Mouse (Mus musculus): ENCODE measurements around the gene Nid1.

The Nid1 gene

GRCm38 (mm10) chr13:13487851-13488250 is 50.5 kb downstream of the Nid1 start:
- in situ Hi-C loops (cut with MboI, MseI): no loop called here

- in situ Hi-C loops (cut with MboI, MseI): no loop called here
These were observed 52.5 kb downstream of the Nid1 start for GRCm38 (mm10) chr13:13489861-13490260.

GRCm38 (mm10) chr13:13492151-13492550 is 54.8 kb downstream of the Nid1 start:
- in situ Hi-C loops (cut with MboI, MseI): no loop called here

GRCm38 (mm10) chr13:13493517-13493916 is 56.2 kb downstream of the Nid1 start:
- in situ Hi-C loops (cut with MboI, MseI): no loop called here

GRCm38 (mm10) chr13:13498022-13498421 is 60.7 kb downstream of the Nid1 start:
- in situ Hi-C loops (cut with MboI, MseI): no loop called here

- in situ Hi-C loops (cut with MboI, MseI): no loop called here
These were observed 65.1 kb downstream of the Nid1 start for GRCm38 (mm10) chr13:13502406-13502805.

GRCm38 (mm10) chr13:13503695-13504386 is 66.5 kb downstream of the Nid1 start:
- in situ Hi-C loops (cut with MboI, MseI): no loop called here

GRCm38 (mm10) chr13:13505063-13505462 is 67.7 kb downstream of the Nid1 start:
- in situ Hi-C loops (cut with MboI, MseI): loop anchor here (5.0 kb wide), 1 partner anchor 38 kb away; no protein-coding TSS in a partner anchor

- in situ Hi-C loops (cut with MboI, MseI): loop anchor here (5.0 kb wide), 1 partner anchor 39 kb away; no protein-coding TSS in a partner anchor
These were observed 69.2 kb downstream of the Nid1 start for GRCm38 (mm10) chr13:13506556-13506955.

- in situ Hi-C loops (cut with MboI, MseI): loop anchor here (5.0 to 10.0 kb wide), 5 partner anchors 72 to 317 kb away; no protein-coding TSS in a partner anchor
These were observed 77.5 kb downstream of the Nid1 start for GRCm38 (mm10) chr13:13514861-13515260.

- in situ Hi-C loops (cut with MboI, MseI): loop anchor here (5.0 to 10.0 kb wide), 5 partner anchors 71 to 316 kb away; no protein-coding TSS in a partner anchor
These were observed 79.2 kb downstream of the Nid1 start for GRCm38 (mm10) chr13:13516376-13517225.

- in situ Hi-C loops (cut with MboI, MseI): loop anchor here (5.0 to 10.0 kb wide), 5 partner anchors 69 to 314 kb away; no protein-coding TSS in a partner anchor
These were observed 80.8 kb downstream of the Nid1 start for GRCm38 (mm10) chr13:13518114-13518513.

GRCm38 (mm10) chr13:13520436-13520835 is 83.1 kb downstream of the Nid1 start:
- in situ Hi-C loops (cut with MboI, MseI): no loop called here

GRCm38 (mm10) chr13:13523625-13524584 is 86.6 kb downstream of the Nid1 start:
- in situ Hi-C loops (cut with MboI, MseI): no loop called here

- in situ Hi-C loops (cut with MboI, MseI): no loop called here
These were observed 87.9 kb downstream of the Nid1 start for GRCm38 (mm10) chr13:13525205-13525604.

GRCm38 (mm10) chr13:13525877-13526276 is 88.5 kb downstream of the Nid1 start:
- in situ Hi-C loops (cut with MboI, MseI): no loop called here

GRCm38 (mm10) chr13:13529115-13529542 is 91.8 kb downstream of the Nid1 start:
- in situ Hi-C loops (cut with MboI, MseI): no loop called here

GRCm38 (mm10) chr13:13530913-13531312 is 93.6 kb downstream of the Nid1 start:
- in situ Hi-C loops (cut with MboI, MseI): loop anchor here (5.0 kb wide), 1 partner anchor 41 kb away; no protein-coding TSS in a partner anchor

- in situ Hi-C loops (cut with MboI, MseI): loop anchor here (5.0 kb wide), 1 partner anchor 40 kb away; no protein-coding TSS in a partner anchor
These were observed 94.6 kb downstream of the Nid1 start for GRCm38 (mm10) chr13:13531923-13532322.

GRCm38 (mm10) chr13:13536555-13536954 is 99.2 kb downstream of the Nid1 start:
- in situ Hi-C loops (cut with MboI, MseI): no loop called here

All from T-helper 1 cell (primary cell).